Mouse (Mus musculus): Measurements from ENCODE around the gene Zbtb9.
"Not testable (repeated sequence)": the region's sequence is repeated elsewhere in the genome, so short reads cannot be mapped to it uniquely, and the experiment has no call there.

Gene Zbtb9

DNA sequence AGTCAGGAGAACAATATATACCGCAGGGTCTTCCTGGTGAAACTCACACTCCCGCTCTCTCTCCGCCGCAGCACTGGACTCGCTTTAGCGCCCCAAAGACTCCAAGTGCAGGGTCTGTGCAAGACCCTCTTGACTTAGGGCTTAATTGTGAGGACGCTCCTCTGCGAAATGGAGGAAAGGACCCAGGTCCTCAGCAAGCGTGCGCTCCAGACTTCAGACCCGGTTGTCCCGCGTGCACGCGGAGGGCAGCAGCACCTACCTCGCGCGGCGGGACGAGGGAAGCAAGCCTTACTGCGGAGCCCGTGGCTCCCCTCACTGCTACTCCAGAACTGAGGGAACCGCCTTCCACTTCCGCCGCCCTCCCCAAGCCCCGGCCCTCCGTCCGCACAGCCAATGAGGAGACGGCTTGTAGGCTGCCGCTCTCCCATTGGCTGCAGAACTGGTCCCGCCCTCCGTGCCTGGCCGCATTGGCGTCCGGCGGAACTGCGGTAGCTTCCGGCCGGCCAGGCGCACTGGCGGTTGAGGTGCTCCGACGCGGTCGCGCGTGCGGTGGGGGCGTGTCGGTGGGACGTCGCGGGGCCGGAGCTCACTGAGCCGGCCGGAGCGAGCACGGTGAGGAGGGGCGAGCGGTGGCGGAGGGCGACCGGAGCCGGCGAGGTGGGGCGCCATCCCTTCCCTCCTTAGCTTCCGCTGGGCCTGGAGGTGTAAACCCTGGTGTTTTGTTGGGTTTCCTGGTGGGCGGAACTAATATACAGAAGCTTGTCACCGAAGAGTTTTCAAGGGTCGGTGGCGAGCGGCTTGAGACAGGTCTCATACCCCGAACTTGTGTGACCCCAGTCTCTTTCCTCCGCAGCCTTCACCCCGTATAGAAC lies at the start of gene Zbtb9:
Gene Zbtb9 (plus strand): TSS at position 465 of the 872 bp plus-strand sequence.
- peak; percentile 98 for DNase-seq

DNA sequence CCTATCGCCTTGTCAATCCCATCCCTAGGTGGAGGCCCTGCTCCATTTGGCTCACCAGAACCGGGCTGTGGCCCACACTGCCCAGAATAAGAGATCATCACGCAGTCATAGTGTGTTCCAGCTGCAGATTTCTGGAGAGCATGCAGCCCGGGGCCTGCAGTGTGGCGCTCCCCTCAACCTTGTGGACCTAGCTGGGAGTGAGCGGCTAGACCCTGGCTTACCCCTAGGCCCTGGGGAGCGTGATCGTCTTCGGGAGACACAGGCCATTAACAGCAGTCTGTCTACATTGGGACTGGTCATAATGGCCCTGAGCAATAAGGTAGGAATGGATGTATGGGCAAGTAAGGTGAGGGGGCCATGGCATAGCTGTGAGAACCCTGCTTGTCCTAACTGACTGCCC lies 47.6 kb upstream of the Zbtb9 start:
- DNase-seq, result not testable (repeated sequence)

- not testable (repeated sequence) for DNase-seq
Measured at GRCm38 (mm10) chr17:26931795-26932194, 41.2 kb upstream of the Zbtb9 start.

DNA sequence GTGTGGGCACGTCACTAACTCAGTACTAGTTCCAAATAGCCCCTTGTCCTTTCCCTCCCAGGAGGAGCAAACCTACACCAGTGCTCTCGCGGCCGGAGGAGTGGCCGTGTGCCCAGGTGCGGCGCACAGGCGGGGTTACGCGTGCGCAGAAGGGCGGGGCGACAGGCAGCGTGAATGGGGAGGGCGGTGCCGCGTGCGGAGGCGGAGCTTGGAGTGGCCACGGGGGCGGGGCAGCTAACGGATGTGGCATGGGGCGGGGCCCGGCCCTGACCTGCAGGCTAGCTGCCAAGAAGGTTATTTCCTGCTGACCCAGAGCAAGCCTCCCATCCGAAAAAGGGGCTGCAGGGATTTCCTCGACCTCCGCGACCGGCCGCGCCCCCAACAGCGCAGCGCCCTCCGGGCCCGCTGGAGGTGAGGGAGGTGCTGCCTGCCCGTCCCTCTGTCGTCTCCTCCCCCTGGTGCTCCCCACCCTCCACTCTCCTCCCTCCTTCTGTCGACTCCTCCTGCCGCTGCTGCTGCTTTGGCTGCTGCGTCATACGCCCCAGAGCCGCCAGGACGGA lies 40.0 kb upstream of the Zbtb9 start, which contains the start of gene Phf1:
Gene Phf1 (plus strand): TSS at position 214 of the 560 bp plus-strand sequence.
- DNase-seq, result peak; percentile 95

- no peak for DNase-seq
Measured at GRCm38 (mm10) chr17:26933419-26933818, 39.5 kb upstream of the Zbtb9 start.

- DNase-seq, result no peak
Measured at GRCm38 (mm10) chr17:26933885-26934827, 38.8 kb upstream of the Zbtb9 start.

GRCm38 (mm10) chr17:26935027-26935426 lies 37.9 kb upstream of the Zbtb9 start:
- no peak for DNase-seq

GRCm38 (mm10) chr17:26936453-26936852 lies 36.5 kb upstream of the Zbtb9 start:
- no peak for DNase-seq

DNA sequence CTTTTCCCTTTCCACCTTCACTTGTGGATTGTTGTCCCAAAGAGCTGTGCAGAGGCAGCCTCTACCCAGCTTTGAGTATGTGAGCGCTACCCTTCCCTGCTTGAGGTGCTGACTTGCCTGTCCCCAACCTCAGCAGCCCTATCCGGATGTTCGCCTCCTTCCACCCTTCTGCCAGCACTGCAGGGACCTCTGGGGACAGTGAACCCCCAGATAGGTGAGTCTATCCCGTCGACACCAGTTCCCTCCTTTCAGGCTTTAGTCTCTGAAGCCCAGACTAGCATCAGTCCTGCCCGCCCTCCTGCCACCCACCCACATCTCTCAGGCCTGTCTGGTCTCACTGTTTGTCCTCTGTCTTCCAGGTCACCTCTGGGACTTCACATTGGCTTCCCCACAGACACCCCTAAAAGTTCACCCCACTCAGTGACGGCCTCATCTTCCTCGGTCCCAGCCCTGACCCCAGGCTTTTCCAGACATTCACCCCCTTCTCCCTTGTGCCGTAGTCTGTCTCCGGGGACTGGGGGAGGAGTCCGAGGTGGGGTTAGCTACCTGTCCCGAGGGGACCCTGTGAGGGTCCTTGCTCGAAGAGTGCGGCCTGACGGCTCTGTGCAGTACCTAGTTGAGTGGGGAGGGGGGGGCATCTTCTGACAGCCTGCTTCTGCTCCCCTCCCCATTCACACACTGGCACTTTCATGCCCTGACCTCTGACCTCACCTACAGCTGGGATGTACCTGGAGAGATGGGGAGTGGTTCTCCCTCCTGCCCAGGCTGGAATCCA lies 35.9 kb upstream of the Zbtb9 start:
- no peak for DNase-seq

DNA sequence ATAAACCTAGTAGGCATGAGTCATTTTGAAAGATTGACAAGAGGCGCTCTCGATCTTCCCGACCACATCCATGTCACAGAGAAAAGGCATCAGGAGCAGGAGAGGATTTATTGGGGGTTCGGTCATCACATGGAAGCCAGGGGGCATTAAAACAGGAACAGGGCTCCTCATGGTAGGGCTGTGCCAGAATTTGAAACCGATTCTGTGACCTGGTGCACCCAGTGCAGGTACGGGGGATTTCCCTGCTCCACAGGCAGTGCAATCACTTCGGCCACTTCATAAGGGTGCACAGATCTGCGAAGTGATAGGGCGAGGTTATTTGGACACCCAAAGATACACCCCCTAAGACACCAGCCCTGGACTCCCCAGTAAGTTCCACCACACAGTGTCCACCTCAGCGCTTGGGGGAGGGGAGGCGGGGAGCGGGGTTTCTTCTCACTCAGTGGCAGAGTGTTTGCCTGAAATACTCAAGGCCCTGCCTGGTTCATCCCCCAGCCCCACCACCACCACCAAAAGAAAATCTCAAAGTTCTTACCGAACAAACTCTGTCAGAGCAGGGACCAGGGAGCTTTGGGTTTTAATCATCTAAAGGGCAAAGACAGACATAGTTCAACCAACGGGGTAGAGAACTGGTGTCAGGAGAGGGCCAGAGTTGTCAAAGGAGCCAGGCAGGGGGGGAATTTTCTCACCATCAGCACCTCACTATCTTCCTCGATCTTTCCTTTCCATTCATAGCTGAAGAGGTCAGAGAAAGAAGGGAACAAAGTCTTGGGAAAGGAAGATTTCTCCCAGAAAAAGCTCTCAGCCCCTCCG lies 34.9 kb upstream of the Zbtb9 start:
- no peak for DNase-seq

- no peak for DNase-seq
Measured at GRCm38 (mm10) chr17:26938731-26939130, 34.2 kb upstream of the Zbtb9 start.

DNA sequence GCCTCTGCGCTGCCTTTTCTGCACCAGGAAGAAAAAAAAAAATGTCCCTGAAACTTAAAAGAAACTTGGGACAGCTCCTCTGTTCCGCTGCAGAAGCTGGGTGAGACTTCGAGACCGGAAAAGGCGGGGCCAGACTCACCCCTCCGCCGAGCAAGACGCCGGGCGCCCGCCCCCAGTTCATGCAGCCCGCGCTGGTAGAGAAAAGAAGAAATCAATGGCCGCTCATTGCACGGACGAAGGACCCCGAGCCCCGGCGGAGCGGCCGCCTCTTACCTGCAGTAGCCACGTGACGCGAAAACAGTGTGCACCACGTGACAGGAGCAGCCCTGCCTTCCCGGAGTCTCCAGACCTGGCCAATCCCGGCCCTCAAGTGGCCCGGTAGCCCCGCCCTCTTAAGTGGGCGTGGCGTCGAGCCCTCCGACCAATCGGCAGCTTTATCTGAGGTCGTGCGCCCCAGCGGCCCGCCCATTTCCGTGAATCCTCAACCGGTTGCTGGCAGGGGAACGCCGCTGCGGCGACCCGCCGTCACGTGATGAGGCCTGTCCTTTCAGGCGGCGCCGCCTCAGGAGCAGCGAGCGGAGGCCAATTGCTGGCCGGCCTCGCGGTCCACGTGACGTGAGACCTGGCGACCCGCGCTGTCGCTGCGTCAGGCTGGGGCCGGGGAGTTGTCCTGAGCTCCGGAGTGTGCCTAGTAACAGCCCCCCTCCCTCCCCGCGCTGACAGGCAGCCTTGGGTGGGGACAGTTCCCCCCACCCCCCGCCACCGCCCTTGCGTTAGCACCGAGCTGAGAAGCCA lies 33.6 kb upstream of the Zbtb9 start, which contains the start of gene Cuta:
Gene Cuta (minus strand): TSS at position 392 of the 795 bp plus-strand sequence.
- peak; percentile 100 for DNase-seq

DNA sequence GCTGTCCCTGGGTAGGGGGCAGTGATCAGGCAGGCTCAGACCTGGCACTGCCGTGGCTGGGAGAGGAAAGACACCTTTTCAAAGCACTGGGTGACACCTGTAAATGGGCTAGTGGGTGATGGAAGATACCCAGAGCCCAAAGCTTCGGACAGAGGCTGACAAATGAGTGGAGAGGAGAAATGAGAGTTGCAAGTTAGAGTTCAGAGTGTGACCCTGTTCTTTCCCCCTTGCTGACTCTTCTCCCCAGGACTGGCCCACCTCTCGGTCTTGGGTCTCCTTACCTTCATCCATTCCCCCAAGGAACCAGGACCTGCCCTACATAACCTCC lies 33.0 kb upstream of the Zbtb9 start:
- DNase-seq, result no peak

- DNase-seq, result peak; percentile 50
Measured at GRCm38 (mm10) chr17:26941031-26941789, 31.8 kb upstream of the Zbtb9 start, which contains the start of gene Syngap1. TSS of gene Syngap1 (plus strand) at chr17:26941253.

DNA sequence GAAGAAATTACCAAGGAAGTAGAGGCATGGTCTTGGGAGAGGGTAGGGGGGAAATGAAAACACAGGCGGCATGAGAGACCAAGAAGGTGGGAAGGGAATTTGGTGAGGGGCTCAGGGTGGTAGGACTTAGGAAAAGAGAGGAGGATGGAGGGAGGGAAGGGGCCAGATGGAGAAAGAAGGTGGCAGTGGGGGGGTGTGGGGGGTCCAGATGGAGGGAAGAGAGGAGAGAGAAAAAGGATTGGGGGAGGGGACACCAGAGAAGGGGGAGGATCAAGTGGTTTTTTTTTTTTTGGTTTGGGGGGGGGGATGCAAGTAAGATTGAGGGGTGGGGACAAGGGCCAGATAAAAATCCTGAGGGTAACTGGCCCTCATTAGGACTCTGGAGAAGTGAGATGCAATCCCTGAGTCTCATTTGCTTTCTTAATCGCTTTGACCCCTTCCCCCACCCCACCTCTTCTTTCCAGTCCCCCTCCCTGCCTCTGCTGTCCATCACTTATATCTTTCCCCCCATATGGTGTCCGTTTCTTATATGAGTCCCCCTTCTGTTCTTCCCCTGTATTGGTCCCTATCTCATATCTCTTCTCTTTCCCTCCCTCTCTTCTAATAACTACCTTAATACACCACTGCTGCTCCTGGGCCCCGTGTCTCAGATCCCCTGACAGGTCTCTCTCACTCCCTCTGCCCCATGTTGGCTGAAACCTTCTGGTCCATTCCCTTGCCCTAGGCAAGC lies 31.0 kb upstream of the Zbtb9 start:
- DNase-seq, result no peak

DNA sequence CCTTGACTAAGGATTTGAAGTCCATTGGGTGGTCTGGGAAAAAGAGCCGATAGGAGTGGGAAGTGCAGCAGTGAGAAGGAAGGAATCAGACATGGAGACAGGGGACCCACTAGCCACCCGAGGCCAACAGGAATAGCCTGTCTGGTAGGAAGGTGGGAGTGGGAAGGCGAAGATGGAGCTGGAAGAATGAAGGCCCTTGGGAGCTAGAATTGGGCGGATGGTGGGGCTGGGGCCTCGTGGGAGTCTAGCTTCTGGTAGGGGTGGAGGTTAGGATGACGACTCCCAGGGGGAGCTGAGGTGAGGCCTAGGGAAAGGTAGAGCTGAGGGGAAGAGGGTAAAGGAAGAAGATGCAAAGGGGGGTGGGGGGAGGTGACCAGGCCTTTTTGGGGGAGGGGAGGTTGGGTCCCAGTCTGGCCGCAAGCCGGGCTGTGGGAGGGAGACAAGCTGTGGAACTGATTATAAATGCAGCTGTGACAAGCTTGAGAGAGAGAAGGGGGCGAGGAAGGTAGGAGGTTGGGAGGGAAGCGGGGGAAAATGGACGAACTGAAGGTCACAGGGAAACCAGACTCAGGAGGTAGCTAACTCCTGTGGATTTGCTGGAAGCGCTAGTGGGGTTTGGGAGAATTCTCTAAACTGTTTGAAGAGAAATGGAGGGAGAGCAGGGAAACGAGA lies 27.0 kb upstream of the Zbtb9 start:
- DNase-seq, result no peak

DNA sequence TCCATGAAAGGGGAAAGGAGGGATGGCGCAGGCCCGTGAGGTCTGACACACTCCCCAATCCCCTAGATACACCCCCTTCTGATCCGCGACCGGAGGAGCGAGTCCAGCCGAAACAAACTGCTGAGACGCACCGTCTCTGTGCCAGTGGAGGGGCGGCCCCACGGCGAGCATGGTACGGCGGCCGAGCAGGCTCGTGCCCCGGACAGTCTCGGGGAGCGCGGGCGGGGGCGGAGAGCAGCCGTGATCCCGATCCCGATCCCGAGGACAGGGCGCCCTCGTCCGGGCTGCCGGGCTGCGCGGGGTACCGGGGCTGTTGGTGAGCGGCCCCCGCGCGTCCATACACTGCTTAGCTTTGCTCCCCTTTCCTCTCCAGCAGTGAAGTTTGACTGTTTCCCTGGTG lies 26.4 kb upstream of the Zbtb9 start:
- DNase-seq, result peak; percentile 78

Measured in right cerebral cortex, postnatal 25 days (tissue).